Mouse (Mus musculus): ENCODE data around the gene Bicra. TPM values are rescaled to one million over a fixed set of nuclear protein-coding genes. Genes with fewer than 3 reads are reported as not detected.

Gene Bicra
- polyA plus RNA-seq, 1 experiment from 2014 or later: 5.0 TPM

- Histone ChIP-seq H3K4me1 (peaks cover 46% of the 10 kb centered on the region), H3K27ac (replicated peaks) (no peak overlapping the region), H3K4me3 (no peak overlapping the region), H3K27me3 (replicated peaks) (no peaks in the 10 kb centered on the region), H3K9me3 (no peaks in the 10 kb centered on the region), H3K4me2 (no peak overlapping the region), H3K9ac (no peak overlapping the region), H3K36me3 (peaks cover 16% of the 10 kb centered on the region; the same call in 1 of the 2 replicates)
- WGBS: 79% methylated on average over 11 of the region's 11 CpGs
- no peak for ATAC-seq (ENCODE audit: extremely low read depth, insufficient number of reproducible peaks, low FRiP score, low TSS enrichment)
These were observed 35.0 kb downstream of the Bicra start for GRCm38 (mm10) chr7:16012576-16013263.

DNA sequence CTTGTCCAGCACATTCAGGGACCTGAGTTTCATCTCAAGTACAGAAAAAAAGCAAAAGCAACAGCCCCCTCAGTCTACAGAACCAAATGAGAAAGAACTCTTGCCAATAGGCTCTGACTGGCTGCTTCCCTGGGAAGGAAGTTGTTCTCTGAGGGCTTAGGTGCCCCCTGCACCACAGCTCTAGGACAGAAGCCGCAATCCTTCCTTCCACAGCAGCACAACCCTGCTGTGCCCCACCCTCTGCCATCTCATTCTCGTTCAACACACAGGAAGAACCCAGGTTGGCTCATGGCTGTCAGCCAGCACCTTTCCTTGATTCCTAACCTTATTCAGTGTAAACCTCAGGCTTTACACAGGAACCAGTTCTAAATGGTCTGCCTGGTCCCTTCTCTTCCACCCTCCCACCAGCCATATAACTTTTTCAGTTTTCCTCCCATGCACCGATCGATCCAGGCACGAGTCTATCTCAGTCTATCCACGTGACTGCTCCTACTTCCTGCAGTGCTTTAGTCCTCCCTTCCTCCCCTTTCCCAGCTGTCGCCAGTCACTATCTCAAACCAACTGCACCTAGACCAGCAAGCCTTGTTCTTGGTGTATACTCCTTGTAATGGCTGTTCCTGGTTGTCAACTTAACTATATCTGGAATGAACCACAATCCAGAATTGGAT lies 36.2 kb downstream of the Bicra start:
- H3K4me3 ChIP-seq: no peak overlapping the region
- WGBS: 65% methylated on average over 7 of the region's 7 CpGs
- H3K4me2 ChIP-seq: no peak overlapping the region
- no peak for ATAC-seq (ENCODE audit: extremely low read depth, insufficient number of reproducible peaks, low FRiP score, low TSS enrichment)
- 0 out of 2 replicates have a peak overlapping the region, but pooled peaks have one; percentile 10 for H3K9ac ChIP-seq
- peaks cover 46% of the 10 kb centered on the region for H3K4me1 ChIP-seq
- peaks cover 23% of the 10 kb centered on the region; the same call in 1 of the 2 replicates for H3K36me3 ChIP-seq
- no peak overlapping the region for H3K27ac ChIP-seq (replicated peaks)
- no peaks in the 10 kb centered on the region for H3K9me3 ChIP-seq
- no peaks in the 10 kb centered on the region for H3K27me3 ChIP-seq (replicated peaks)

DNA sequence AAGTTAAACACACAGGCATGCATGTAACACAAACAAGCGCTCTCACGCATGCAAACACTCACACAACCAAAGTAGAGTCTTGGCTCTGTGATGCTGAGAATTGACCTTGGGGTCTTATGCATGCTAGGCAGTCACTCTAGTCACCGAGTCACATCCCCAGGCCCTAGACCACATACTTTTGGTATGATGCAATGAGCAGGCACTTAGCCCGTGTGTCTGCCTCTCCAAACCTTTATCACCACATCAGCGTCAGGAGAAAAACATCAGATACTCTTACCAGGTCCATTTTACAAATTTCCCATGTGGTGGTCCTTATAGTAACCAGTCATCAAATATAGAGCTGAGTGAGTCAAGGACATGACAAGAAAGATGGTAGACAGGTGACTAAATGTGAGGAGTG lies 37.1 kb downstream of the Bicra start:
- no peak overlapping the region for H3K4me3 ChIP-seq
- no peak for ATAC-seq (ENCODE audit: extremely low read depth, insufficient number of reproducible peaks, low FRiP score, low TSS enrichment)
- peaks cover 31% of the 10 kb centered on the region for H3K36me3 ChIP-seq
- H3K27me3 ChIP-seq (replicated peaks): no peaks in the 10 kb centered on the region
- no peak overlapping the region for H3K27ac ChIP-seq (replicated peaks)
- no peak overlapping the region for H3K4me2 ChIP-seq
- H3K9me3 ChIP-seq: no peaks in the 10 kb centered on the region
- H3K9ac ChIP-seq: no peak overlapping the region
- 56% methylated on average over 5 of the region's 5 CpGs for WGBS
- peaks cover 46% of the 10 kb centered on the region for H3K4me1 ChIP-seq

GRCm38 (mm10) chr7:16009636-16010035 lies 38.1 kb downstream of the Bicra start:
- no peak for ATAC-seq (ENCODE audit: extremely low read depth, insufficient number of reproducible peaks, low FRiP score, low TSS enrichment)
- Histone ChIP-seq H3K4me3 (no peak overlapping the region), H3K4me2 (no peak overlapping the region), H3K27me3 (replicated peaks) (no peaks in the 10 kb centered on the region), H3K36me3 (peaks cover 33% of the 10 kb centered on the region), H3K4me1 (peaks cover 43% of the 10 kb centered on the region), H3K9me3 (no peaks in the 10 kb centered on the region), H3K27ac (replicated peaks) (no peak overlapping the region), H3K9ac (no peak overlapping the region)
- 84% methylated on average over 7 of the region's 7 CpGs for WGBS

DNA sequence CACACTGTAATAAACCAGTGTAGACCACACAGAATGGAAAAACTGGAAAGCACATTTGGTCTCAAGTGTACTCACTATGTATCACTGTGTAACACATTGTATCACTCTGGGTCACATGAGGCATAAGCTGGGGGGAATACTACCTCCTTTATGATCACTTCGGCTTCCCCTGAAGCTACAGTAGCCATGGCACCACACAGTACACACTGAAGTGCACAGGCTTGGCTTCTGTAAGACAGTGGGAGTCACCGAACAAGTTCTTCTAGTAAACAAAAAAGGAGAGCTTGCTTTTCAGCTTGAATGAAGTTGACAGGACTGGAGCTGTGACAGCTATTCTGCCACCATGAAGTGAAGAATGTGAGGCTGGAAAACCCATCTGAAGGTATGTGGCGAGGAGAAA lies 42.7 kb downstream of the Bicra start:
- Histone ChIP-seq H3K4me3 (no peak overlapping the region), H3K4me1 (peaks cover 45% of the 10 kb centered on the region), H3K4me2 (no peak overlapping the region), H3K9me3 (no peaks in the 10 kb centered on the region), H3K27me3 (replicated peaks) (no peaks in the 10 kb centered on the region), H3K27ac (replicated peaks) (no peak overlapping the region), H3K36me3 (peaks cover 21% of the 10 kb centered on the region), H3K9ac (no peak overlapping the region)
- no peak for ATAC-seq (ENCODE audit: extremely low read depth, insufficient number of reproducible peaks, low FRiP score, low TSS enrichment)
- WGBS: 77% methylated on average over 3 of the region's 3 CpGs

DNA sequence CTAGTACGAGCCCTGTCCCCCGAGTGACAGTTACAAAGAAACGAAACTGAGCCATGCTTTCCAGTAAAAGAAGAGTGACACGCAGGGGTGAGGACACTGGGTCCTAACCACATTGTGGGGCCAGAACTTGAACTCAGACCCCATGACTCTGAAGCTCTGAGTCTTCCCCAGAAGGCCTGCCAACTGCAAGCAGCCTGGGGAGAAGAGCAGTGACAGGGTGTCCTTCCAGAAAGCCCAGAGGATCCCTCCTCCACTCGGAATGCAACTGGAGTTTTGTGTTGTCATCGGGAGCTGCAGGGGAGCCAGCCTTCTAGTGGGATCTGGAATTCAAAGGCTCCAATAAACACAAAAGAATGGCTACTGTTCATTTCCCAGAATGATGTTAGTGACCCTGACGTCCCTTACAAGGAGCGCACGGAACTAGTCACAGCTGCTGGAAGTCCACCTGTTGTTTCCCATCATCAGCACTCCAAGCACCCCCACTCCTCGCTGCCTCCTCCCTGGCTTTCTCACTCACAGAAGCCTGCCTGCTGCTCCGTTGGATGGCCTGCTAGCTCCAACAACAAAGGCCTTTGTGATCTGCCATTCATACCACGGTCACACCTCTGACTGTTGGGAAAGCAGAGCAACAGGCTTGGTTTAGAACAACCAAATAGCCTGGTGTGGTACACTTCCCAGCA lies 43.4 kb downstream of the Bicra start:
- Histone ChIP-seq H3K9me3 (no peaks in the 10 kb centered on the region), H3K36me3 (peaks cover 23% of the 10 kb centered on the region), H3K9ac (no peak overlapping the region), H3K4me3 (no peak overlapping the region), H3K4me2 (no peak overlapping the region), H3K4me1 (peaks cover 47% of the 10 kb centered on the region), H3K27me3 (replicated peaks) (no peaks in the 10 kb centered on the region), H3K27ac (replicated peaks) (no peak overlapping the region)
- WGBS: 73% methylated on average over 12 of the region's 12 CpGs
- ATAC-seq (ENCODE audit: extremely low read depth, insufficient number of reproducible peaks, low FRiP score, low TSS enrichment): no peak

DNA sequence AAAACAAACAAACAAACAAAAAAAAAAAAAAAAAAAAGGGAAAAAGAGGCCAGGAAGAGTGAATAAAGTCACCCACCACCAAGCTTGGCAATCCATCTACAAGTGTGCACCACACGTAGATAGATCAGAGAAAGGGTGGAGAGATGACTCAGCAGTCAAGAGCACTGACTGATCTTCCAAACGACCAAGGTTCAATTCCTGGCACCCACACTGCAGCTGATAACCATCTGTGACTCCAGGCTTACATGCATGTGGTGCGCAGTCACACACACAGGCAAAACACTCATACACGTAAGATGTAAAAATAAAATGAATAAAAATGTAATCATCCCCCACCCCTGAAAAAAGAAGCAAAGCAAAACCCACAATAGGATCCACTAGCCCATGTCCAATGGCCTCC lies 44.7 kb downstream of the Bicra start:
- Histone ChIP-seq H3K27me3 (replicated peaks) (no peaks in the 10 kb centered on the region), H3K4me3 (no peak overlapping the region), H3K27ac (replicated peaks) (peak overlapping the region; percentile 46; the same call in 1 of the 2 replicates), H3K4me2 (no peak overlapping the region), H3K9me3 (no peaks in the 10 kb centered on the region), H3K4me1 (peaks cover 47% of the 10 kb centered on the region), H3K9ac (no peak overlapping the region), H3K36me3 (peaks cover 30% of the 10 kb centered on the region)
- ATAC-seq (ENCODE audit: extremely low read depth, insufficient number of reproducible peaks, low FRiP score, low TSS enrichment): no peak
- WGBS: 70% methylated on average over 4 of the region's 4 CpGs

DNA sequence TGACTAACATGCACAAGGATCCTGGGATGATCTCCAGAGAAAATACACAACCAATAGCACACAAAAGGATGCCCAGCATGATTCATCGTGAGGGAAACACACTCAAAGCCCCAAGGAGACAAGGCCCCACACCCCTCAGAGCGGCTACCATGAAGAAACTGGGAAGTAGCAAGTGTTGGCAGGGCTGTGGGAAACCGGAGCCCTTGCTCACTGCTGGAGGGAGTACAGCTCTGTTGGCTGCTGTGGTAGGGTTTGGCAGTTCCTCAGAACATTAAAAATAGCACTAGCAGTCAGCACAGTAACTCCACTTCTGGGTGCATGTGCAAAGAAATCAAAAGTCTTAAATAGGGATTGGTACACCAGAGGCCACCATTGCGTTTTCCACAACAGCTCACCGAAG lies 45.5 kb downstream of the Bicra start:
- peaks cover 47% of the 10 kb centered on the region for H3K4me1 ChIP-seq
- H3K27ac ChIP-seq (replicated peaks): peak overlapping the region; percentile 46
- 79% methylated on average over 5 of the region's 5 CpGs for WGBS
- peaks cover 36% of the 10 kb centered on the region for H3K36me3 ChIP-seq
- ATAC-seq (ENCODE audit: extremely low read depth, insufficient number of reproducible peaks, low FRiP score, low TSS enrichment): no peak
- H3K9me3 ChIP-seq: no peaks in the 10 kb centered on the region
- H3K9ac ChIP-seq: no peak overlapping the region
- H3K4me2 ChIP-seq: no peak overlapping the region
- no peak overlapping the region for H3K4me3 ChIP-seq
- no peaks in the 10 kb centered on the region for H3K27me3 ChIP-seq (replicated peaks)

GRCm38 (mm10) chr7:16001691-16002090 lies 46.0 kb downstream of the Bicra start:
- Histone ChIP-seq H3K9ac (no peak overlapping the region), H3K4me1 (peaks cover 47% of the 10 kb centered on the region), H3K4me3 (no peak overlapping the region), H3K27me3 (replicated peaks) (no peaks in the 10 kb centered on the region), H3K9me3 (no peaks in the 10 kb centered on the region), H3K36me3 (peaks cover 36% of the 10 kb centered on the region), H3K4me2 (no peak overlapping the region), H3K27ac (replicated peaks) (no peak overlapping the region; the same call in 1 of the 2 replicates)
- 100% methylated on average over 1 of the region's 1 CpGs for WGBS
- ATAC-seq (ENCODE audit: extremely low read depth, insufficient number of reproducible peaks, low FRiP score, low TSS enrichment): no peak

- no peak for ATAC-seq (ENCODE audit: extremely low read depth, insufficient number of reproducible peaks, low FRiP score, low TSS enrichment)
- no peaks in the 10 kb centered on the region for H3K27me3 ChIP-seq (replicated peaks)
- H3K9ac ChIP-seq: no peak overlapping the region
- no peaks in the 10 kb centered on the region for H3K9me3 ChIP-seq
- H3K4me3 ChIP-seq: no peak overlapping the region
- H3K36me3 ChIP-seq: peaks cover 95% of the 10 kb centered on the region
- H3K27ac ChIP-seq (replicated peaks): no peak overlapping the region
- H3K4me2 ChIP-seq: no peak overlapping the region
- WGBS: 87% methylated on average over 4 of the region's 4 CpGs
- H3K4me1 ChIP-seq: no peaks in the 10 kb centered on the region
These were observed 53.9 kb downstream of the Bicra start for GRCm38 (mm10) chr7:15993789-15994188.

DNA sequence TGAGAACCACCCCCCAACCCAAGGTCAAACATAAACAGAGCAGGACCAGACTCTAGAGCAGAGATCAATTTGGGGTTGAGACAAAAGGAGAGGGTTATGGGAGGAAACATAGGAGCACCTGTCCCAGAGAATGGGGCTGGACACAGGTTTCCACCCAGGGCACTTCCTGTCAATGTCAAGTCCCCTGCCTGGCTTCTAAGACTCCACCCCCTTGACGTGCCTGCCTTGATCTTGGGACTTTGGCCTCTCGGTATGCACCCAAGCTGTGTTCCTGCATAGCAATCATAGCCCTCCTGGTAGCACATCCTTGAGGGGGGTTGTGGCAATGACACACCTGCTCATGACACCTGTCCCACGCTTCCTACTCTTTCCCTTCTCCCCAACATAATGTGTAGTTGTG lies 54.6 kb downstream of the Bicra start:
- Histone ChIP-seq H3K4me1 (no peaks in the 10 kb centered on the region), H3K36me3 (peaks cover 100% of the 10 kb centered on the region), H3K9me3 (no peaks in the 10 kb centered on the region), H3K4me2 (no peak overlapping the region), H3K4me3 (no peak overlapping the region), H3K27me3 (replicated peaks) (no peaks in the 10 kb centered on the region), H3K27ac (replicated peaks) (no peak overlapping the region), H3K9ac (no peak overlapping the region)
- WGBS: 72% methylated on average over 3 of the region's 3 CpGs
- ATAC-seq (ENCODE audit: extremely low read depth, insufficient number of reproducible peaks, low FRiP score, low TSS enrichment): no peak

Measured in heart, embryonic 13.5 days (tissue).